Mouse (Mus musculus): ENCODE data around the gene St7l. TPM values are rescaled to one million over a fixed set of nuclear protein-coding genes. Genes with fewer than 3 reads are reported as not detected.

The St7l gene
- 42.6 TPM for polyA plus RNA-seq (2021)

DNA sequence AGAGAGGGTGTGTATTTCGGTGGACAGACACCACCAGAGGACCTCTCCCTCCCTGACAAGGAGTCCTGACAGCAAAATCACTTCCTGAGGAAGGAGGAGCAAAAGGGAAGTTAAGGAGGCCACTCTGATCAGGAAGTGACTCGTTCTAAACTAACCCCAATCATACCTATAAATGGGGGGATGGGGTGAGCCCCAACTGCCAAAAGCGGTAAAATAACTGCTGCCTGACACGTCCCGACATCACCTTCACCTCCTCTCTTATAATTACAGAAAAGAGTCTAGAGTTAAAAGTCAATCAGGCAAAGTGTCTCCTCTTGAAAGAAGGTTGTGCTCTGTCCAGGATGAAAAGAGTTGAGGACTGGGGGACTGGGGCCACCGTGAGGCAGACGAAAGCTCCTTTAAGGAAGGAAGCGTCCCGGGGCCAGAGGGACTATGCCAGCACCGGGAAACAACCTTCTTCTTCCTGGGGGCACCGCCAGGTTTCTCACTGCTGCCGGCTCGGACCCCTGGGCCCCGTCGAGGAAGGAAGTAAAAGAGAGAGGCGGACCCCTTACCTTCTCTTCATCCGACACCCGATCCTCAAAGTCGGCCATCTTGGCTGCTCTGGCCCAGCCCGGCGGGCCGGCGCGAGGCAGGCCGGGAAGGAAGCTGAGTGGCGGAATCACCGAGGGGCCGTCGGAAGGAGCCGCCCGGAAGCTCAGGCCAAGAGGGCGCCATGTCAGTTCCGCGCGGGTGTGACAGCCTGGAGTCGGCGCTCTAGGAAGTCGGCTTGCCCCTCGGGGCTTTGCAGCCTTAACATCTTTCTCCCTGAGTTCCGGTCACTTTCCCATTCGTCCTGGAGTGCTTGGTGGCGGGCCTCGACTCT, at the start of gene St7l, which contains the start of gene Capza1:
St7l (plus strand) TSS at position 220 of the 865 bp plus-strand sequence.
Capza1 (minus strand) TSS at position 720 of the 865 bp plus-strand sequence.
- in situ Hi-C loops (cut with MboI; ENCODE audit: low pct_unique_long_range_greater_than_20kb): loop anchor here (5.0 to 10.0 kb wide), 2 partner anchors 77 to 149 kb away; partner anchors contain the start of gene Rhoc
- TF ChIP-seq CTCF (IDR thresholded peaks at IDR 0.05): no peak
- ChIA-PET POLR2A (interaction anchor here (0.6 to 3.0 kb wide), 12 partner anchors 10 to 195 kb away, joined by 3 to 19 read pairs (median 4); partner anchors contain the start of genes Mov10 and Rhoc), CTCF (interaction anchor here (0.7 to 2.0 kb wide), 8 partner anchors 8 to 195 kb away, joined by 3 to 7 read pairs (median 4); partner anchors contain the start of gene Rhoc)
- no peaks in the 10 kb centered on the region for H3K27me3 ChIP-seq
- DNase-seq (ENCODE audit: low read depth, low spot score): peak; percentile 68
- peak; percentile 95 for ATAC-seq

- in situ Hi-C loops (cut with MboI; ENCODE audit: low pct_unique_long_range_greater_than_20kb): no loop called here
- ATAC-seq (no peak), DNase-seq (ENCODE audit: low read depth, low spot score) (no peak)
- H3K27me3 ChIP-seq: no peaks in the 10 kb centered on the region
- ChIA-PET CTCF (interaction anchor here (0.9 to 5.4 kb wide), 4 partner anchors 10 to 26 kb away, joined by 3 to 30 read pairs (median 4); partner anchors contain the start of gene Rhoc), POLR2A (no interaction called here)
- TF ChIP-seq CTCF (IDR thresholded peaks at IDR 0.05): no peak
Observed at GRCm38 (mm10) chr3:104814746-104815145, 49.1 kb upstream of the St7l start.

- no peaks in the 10 kb centered on the region for H3K27me3 ChIP-seq
- DNase-seq (ENCODE audit: low read depth, low spot score) (no peak), ATAC-seq (no peak)
- in situ Hi-C loops (cut with MboI; ENCODE audit: low pct_unique_long_range_greater_than_20kb): no loop called here
- POLR2A ChIA-PET: interaction anchor here (0.5 kb wide), 1 partner anchor 666 kb away, joined by 3 read pairs; no protein-coding TSS in a partner anchor
- CTCF ChIA-PET: interaction anchor here (1.3 to 5.4 kb wide), 3 partner anchors 10 to 26 kb away, joined by 3 to 30 read pairs (median 4); partner anchors contain the start of gene Rhoc
- TF ChIP-seq CTCF (IDR thresholded peaks at IDR 0.05): no peak
Observed at GRCm38 (mm10) chr3:104815346-104815745, 48.5 kb upstream of the St7l start.

DNA sequence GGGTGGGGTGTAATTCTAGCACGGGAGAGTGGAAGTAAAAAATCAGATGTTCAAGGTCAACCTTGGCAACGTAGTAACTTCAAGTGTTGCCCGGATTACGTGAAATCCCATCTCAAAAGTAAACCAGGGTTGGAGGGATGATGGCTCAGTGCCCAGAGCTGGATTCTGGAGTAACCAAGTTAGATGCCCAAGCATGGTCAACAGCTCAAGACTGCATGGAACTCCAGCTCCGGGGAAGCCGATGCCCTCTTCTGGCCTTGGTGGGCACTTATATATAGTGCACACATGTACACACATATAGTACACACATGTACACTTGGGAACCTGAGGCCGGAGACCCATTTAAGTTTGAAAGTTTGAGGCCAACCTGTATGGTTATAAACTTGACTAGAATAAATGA, 47.7 kb upstream of the St7l start:
- ATAC-seq (no peak), DNase-seq (ENCODE audit: low read depth, low spot score) (no peak)
- in situ Hi-C loops (cut with MboI; ENCODE audit: low pct_unique_long_range_greater_than_20kb): no loop called here
- POLR2A ChIA-PET: interaction anchor here (0.9 to 4.0 kb wide), 2 partner anchors 22 to 27 kb away, joined by 4 to 35 read pairs; partner anchors contain the start of gene Rhoc
- CTCF ChIA-PET: interaction anchor here (1.4 to 5.4 kb wide), 2 partner anchors 17 to 27 kb away, joined by 4 to 30 read pairs; partner anchors contain the start of gene Rhoc
- H3K27me3 ChIP-seq: no peaks in the 10 kb centered on the region
- no peak for TF ChIP-seq CTCF (IDR thresholded peaks at IDR 0.05)

- H3K27me3 ChIP-seq: no peaks in the 10 kb centered on the region
- ChIA-PET CTCF (interaction anchor here (1.0 to 5.4 kb wide), 6 partner anchors 8 to 166 kb away, joined by 3 to 30 read pairs (median 3); partner anchors contain the start of gene Rhoc), POLR2A (interaction anchor here (1.0 to 4.0 kb wide), 6 partner anchors 23 to 47 kb away, joined by 3 to 35 read pairs (median 6); partner anchors contain the start of genes Capza1, Fam19a3, Rhoc and St7l)
- no peak for TF ChIP-seq CTCF (IDR thresholded peaks at IDR 0.05)
- in situ Hi-C loops (cut with MboI; ENCODE audit: low pct_unique_long_range_greater_than_20kb): no loop called here
- DNase-seq (ENCODE audit: low read depth, low spot score): no peak
- peak; percentile 73 for ATAC-seq
Observed at GRCm38 (mm10) chr3:104817481-104817990, 46.3 kb upstream of the St7l start.

GRCm38 (mm10) chr3:104817991-104818748, 45.6 kb upstream of the St7l start, which contains the start of gene Mov10:
Gene Mov10, minus strand, starts transcription at chr3:104818563.
- ChIA-PET CTCF (interaction anchor here (1.0 to 5.4 kb wide), 7 partner anchors 8 to 165 kb away, joined by 3 to 30 read pairs (median 3); partner anchors contain the start of gene Rhoc), POLR2A (interaction anchor here (0.7 to 4.0 kb wide), 7 partner anchors 13 to 178 kb away, joined by 3 to 35 read pairs (median 5); partner anchors contain the start of genes Capza1, Fam19a3, Rhoc and St7l)
- ATAC-seq (peak; percentile 74), DNase-seq (ENCODE audit: low read depth, low spot score) (peak; percentile 46)
- no peaks in the 10 kb centered on the region for H3K27me3 ChIP-seq
- in situ Hi-C loops (cut with MboI; ENCODE audit: low pct_unique_long_range_greater_than_20kb): no loop called here
- no peak for TF ChIP-seq CTCF (IDR thresholded peaks at IDR 0.05)

DNA sequence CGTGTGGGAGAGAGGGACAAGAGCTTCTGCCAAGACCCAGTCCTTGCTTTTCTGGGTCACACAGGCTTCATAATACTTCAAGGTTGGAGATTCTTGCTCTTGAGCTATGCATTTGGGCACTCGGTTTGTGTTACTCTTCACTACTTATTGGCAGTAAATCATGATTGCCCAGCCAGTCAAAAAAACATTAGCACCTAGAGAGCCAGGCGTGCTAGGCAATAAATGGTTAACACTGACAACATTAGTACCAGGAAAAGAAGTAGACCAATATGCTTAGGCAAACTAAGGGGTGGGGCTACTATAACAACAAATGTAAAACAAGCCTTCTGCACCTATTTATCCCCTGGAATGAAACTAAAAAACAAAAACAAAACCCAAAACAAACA, 45.1 kb upstream of the St7l start:
- ChIA-PET POLR2A (interaction anchor here (0.7 to 4.0 kb wide), 5 partner anchors 14 to 179 kb away, joined by 3 to 35 read pairs (median 8); partner anchors contain the start of genes Capza1, Rhoc and St7l), CTCF (interaction anchor here (1.2 to 5.4 kb wide), 4 partner anchors 9 to 165 kb away, joined by 3 to 30 read pairs (median 4); partner anchors contain the start of gene Rhoc)
- in situ Hi-C loops (cut with MboI; ENCODE audit: low pct_unique_long_range_greater_than_20kb): no loop called here
- DNase-seq (ENCODE audit: low read depth, low spot score) (no peak), ATAC-seq (no peak)
- no peaks in the 10 kb centered on the region for H3K27me3 ChIP-seq
- TF ChIP-seq CTCF (IDR thresholded peaks at IDR 0.05): no peak

- DNase-seq (ENCODE audit: low read depth, low spot score): no peak
- H3K27me3 ChIP-seq: no peaks in the 10 kb centered on the region
- POLR2A ChIA-PET: interaction anchor here (1.0 kb wide), 1 partner anchor 35 kb away, joined by 3 read pairs; no protein-coding TSS in a partner anchor
- no peak for TF ChIP-seq CTCF (IDR thresholded peaks at IDR 0.05)
- in situ Hi-C loops (cut with MboI; ENCODE audit: low pct_unique_long_range_greater_than_20kb): no loop called here
- ATAC-seq: no peak
- CTCF ChIA-PET: interaction anchor here (0.9 to 3.2 kb wide), 5 partner anchors 23 to 112 kb away, joined by 3 to 13 read pairs (median 4); partner anchors contain the start of gene Rhoc
Observed at GRCm38 (mm10) chr3:104820426-104820825, 43.4 kb upstream of the St7l start.

DNA sequence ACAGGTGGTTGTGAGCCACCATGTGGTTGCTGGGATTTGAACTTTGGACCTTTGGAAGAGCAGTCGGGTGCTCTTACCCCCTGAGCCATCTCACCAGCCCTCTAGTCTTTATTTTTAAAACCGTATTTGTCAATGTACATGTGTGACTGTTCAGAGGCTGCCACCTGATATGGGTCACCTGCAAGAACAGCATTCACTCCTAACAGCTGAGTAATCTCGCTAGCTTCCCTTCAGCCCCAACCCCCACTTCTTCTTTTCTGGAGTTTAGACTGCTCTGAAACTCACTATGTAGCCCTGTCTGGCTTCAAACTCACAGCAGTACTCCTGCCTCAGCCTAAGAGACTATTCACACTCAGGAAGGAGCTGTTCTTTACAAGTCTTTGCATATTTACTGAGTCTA, 41.4 kb upstream of the St7l start:
- ATAC-seq (no peak), DNase-seq (ENCODE audit: low read depth, low spot score) (no peak)
- ChIA-PET CTCF (interaction anchor here (1.9 to 3.2 kb wide), 3 partner anchors 11 to 237 kb away, joined by 6 to 13 read pairs (median 6); partner anchors contain the start of gene Rhoc), POLR2A (interaction anchor here (0.8 kb wide), 1 partner anchor 33 kb away, joined by 4 read pairs; no protein-coding TSS in a partner anchor)
- no peak for TF ChIP-seq CTCF (IDR thresholded peaks at IDR 0.05)
- no peaks in the 10 kb centered on the region for H3K27me3 ChIP-seq
- in situ Hi-C loops (cut with MboI; ENCODE audit: low pct_unique_long_range_greater_than_20kb): no loop called here

Data from Patski (cell line).